Mouse (Mus musculus): ENCODE data around the gene Smchd1. TPM values are rescaled to one million over a fixed set of nuclear protein-coding genes. Genes with fewer than 3 reads are reported as not detected.
"Not testable (repeated sequence)": the region's sequence is repeated elsewhere in the genome, so short reads cannot be mapped to it uniquely, and the experiment has no call there.

Gene Smchd1
- total RNA-seq, 2 experiments from 2014 or later: 214 to 306 TPM

GRCm38 (mm10) chr17:71457361-71457760, 17.8 kb downstream of the Smchd1 start:
- not testable (repeated sequence) for ATAC-seq (replicated peaks; ENCODE audit: low FRiP score, poor library complexity, severe bottlenecking)

DNA sequence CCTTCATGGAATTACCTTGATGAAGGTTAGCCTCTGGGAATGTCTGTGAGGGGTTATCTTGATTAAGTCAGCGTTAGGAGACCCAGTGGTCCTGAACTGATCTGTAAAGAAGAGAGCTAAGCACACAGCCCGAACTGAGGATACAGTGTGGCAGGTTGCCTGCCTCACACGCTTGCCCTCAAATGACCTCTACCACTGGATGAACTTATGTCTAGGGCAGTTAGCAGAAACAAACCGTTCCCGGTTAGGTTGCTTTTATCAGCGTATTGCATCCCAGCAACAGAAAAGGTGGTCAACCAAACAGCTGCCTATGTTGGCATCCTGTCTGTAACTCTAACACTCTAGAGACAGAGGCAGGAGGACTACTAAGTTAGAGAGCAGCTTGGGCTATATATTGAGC, 30.0 kb downstream of the Smchd1 start:
- no peak for ATAC-seq (replicated peaks; ENCODE audit: low FRiP score, poor library complexity, severe bottlenecking)

GRCm38 (mm10) chr17:71444718-71445117, 30.4 kb downstream of the Smchd1 start:
- no peak for ATAC-seq (replicated peaks; ENCODE audit: low FRiP score, poor library complexity, severe bottlenecking)

GRCm38 (mm10) chr17:71444126-71444525, 31.0 kb downstream of the Smchd1 start:
- no peak for ATAC-seq (replicated peaks; ENCODE audit: low FRiP score, poor library complexity, severe bottlenecking)

DNA sequence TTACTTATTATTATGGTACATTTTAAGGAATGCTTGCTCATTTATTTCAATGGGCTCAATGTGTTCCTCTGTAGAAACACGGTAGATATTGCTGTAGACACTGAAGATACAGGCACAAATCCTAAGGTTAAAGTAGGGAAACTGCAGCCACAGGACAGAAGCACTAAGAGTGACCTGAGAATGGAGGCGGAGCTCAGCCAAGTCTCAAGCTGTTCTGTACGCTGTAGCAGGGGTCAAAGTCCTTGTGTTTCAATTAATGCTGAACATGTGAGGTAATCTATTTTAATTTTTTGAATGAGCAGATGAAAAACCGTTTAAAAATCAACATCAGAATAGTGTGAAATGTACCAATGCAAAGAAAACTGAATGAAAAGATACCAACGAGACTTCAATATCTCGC, 31.9 kb downstream of the Smchd1 start:
- no peak for ATAC-seq (replicated peaks; ENCODE audit: low FRiP score, poor library complexity, severe bottlenecking)

DNA sequence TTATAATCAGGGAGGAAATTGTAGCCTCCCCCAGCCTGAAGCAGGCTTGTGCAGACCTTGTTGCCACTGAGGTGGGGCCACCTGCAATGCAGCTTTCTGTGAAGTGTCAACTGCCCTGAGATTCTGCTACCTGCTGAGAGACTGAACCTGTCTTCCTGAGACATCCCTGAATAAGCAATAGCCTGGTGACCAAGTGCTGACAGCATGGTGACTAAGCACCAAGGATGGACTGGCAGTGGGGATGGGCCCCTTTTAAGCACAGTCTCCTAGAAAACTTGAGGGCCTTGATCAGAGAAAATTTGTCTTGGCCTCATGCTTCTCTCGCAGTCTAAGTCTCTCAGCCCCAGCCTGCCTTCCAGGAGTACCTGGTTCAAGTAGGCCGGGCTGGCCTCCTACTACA, 52.6 kb downstream of the Smchd1 start:
- not testable (repeated sequence) for ATAC-seq (replicated peaks; ENCODE audit: low FRiP score, poor library complexity, severe bottlenecking)

DNA sequence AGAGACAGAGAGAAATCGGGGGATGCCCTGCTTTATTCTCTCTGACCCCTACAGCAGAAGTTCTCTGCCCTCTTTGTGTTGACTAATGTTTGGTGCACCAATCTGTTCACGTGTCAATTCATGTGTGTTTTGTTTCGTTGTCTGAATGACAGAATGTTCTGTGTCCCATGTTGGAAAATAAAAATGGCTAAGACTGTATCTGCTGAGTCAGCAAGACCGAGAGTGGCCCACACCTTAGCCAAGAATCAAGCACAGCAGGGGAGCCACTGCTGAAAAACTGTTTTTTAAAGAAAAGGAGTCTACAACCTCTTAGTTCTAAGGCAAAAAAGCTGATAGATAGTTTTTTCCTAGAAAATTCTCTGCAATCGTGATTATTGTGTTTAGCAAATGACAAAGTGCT, 55.7 kb downstream of the Smchd1 start:
- not testable (repeated sequence) for ATAC-seq (replicated peaks; ENCODE audit: low FRiP score, poor library complexity, severe bottlenecking)

DNA sequence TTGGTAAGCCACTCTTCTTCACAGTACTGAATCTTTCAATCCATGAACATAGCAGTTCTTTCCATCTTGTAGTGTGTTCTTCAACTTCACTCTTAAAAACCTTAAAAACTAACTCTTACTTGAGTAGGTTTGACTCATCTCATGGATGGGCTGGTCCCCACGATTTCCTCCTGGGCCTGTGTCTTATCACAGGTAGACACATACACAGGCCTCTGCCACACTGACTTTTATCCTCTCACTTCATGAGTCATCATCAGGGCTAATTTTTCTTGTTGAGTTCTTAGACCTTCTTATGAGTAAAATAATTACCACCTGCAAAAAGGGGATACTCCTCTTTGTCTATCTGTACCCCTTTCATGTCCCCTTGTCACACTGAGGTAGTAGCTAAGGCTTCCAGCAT, 58.1 kb downstream of the Smchd1 start:
- ATAC-seq (replicated peaks; ENCODE audit: low FRiP score, poor library complexity, severe bottlenecking): no peak

GRCm38 (mm10) chr17:71387401-71387800, 87.7 kb downstream of the Smchd1 start:
- ATAC-seq (replicated peaks; ENCODE audit: low FRiP score, poor library complexity, severe bottlenecking): no peak

- no peak for ATAC-seq (replicated peaks; ENCODE audit: low FRiP score, poor library complexity, severe bottlenecking)
Observed at GRCm38 (mm10) chr17:71380346-71380745, 94.8 kb downstream of the Smchd1 start.

DNA sequence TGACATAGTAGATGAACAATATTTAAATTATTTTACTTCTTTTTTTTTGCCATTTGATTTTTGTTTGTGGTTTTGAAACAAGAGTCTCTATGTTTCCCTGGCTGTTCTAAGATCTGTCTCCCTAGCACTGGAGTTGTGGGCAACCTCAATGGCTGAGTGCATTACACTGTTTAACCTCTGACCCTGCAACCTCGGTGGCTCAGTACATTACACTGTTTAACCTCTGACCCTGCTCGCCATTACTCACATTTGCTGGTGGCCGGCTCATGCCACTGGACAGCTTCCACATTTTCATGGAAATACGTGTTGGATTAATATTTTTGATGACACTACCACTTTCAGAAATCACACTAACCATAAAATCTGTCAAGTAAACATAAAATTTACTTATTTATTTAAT, 97.2 kb downstream of the Smchd1 start:
- no peak for ATAC-seq (replicated peaks; ENCODE audit: low FRiP score, poor library complexity, severe bottlenecking)

- no peak for ATAC-seq (replicated peaks; ENCODE audit: low FRiP score, poor library complexity, severe bottlenecking)
Observed at GRCm38 (mm10) chr17:71355526-71355925, 119.6 kb downstream of the Smchd1 start.

GRCm38 (mm10) chr17:71354205-71354604, 120.9 kb downstream of the Smchd1 start:
- no peak for ATAC-seq (replicated peaks; ENCODE audit: low FRiP score, poor library complexity, severe bottlenecking)

DNA sequence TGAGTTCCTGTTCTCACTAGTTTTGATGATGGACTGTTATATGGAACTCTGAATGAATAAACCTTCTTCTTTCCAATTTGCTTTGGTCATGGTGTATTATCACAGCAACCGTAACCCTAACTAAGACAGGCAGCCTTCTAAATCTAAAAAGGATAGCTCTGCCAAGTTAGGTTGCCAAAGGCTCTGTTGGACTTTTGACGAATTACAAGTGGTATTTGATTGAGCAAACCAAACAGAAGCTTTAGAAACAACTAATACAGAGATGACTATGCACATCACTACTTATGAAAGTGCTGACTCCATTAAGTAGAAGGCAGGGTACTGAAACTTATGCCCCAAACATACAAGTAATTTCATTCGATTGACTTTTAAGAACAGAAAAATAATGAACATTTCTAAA, 127.0 kb downstream of the Smchd1 start:
- ATAC-seq (replicated peaks; ENCODE audit: low FRiP score, poor library complexity, severe bottlenecking): no peak

- ATAC-seq (replicated peaks; ENCODE audit: low FRiP score, poor library complexity, severe bottlenecking): no peak
Observed at GRCm38 (mm10) chr17:71342006-71342405, 133.1 kb downstream of the Smchd1 start.

- ATAC-seq (replicated peaks; ENCODE audit: low FRiP score, poor library complexity, severe bottlenecking): no peak
Observed at GRCm38 (mm10) chr17:71338627-71339026, 136.5 kb downstream of the Smchd1 start.

DNA sequence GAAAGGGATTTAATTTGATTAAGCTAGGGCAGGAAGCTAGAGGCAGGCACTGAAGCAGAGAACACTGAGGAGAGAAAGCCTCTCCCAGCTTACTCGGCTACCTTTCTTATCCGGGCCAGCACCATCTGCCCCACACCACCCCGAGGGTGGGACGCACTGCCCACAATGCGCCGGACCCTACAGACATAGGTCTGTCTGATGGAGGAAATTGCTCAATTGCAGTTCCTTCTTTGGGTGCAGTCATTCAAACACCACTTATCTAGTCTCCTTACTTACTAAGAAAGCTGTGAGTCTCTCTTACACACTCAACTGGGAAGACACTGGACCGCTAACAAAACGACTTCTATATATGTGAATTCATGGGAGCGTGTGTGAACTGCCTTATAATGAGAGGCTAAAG, 137.6 kb downstream of the Smchd1 start:
- ATAC-seq (replicated peaks; ENCODE audit: low FRiP score, poor library complexity, severe bottlenecking): no peak

DNA sequence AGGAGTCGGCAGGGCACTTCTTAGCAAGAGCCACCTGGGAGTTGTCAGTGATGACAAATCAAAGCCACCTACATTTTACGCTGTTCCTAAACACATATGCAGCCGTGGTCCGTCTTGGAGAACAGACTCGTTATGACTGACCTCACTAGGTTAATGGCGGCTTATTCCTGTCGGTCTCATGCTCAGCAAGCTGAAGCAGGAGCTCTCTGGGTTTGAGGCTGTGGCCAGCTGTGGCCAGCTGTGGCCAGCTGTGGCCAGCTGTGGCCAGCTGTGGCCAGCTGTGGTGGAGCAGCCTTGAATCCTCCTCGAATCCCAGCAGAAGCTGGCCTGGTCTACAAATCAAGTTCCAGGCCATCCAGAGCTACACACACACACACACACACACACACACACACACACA, 138.7 kb downstream of the Smchd1 start:
- no peak for ATAC-seq (replicated peaks; ENCODE audit: low FRiP score, poor library complexity, severe bottlenecking)

GRCm38 (mm10) chr17:71332298-71332697, 142.8 kb downstream of the Smchd1 start:
- no peak for ATAC-seq (replicated peaks; ENCODE audit: low FRiP score, poor library complexity, severe bottlenecking)

DNA sequence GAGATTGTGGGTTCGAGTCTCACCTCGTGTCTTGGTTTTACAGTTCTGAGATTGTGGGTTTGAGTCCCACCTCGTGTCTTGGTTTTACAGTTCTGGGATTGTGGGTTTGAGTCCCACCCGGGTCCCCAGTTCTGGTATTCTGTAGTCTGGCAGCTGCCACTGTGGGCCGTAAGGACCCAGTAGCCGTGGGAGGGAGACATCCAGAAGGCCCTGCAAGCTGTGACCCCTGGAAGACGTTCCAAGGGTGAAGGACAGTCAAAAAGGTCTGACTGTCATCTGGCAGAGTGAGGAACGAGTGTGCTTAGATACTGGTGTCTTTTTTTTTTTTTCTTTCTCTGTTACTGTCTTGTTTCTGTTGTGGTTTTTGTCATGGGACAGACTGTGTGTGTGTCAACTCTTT, 154.4 kb downstream of the Smchd1 start:
- not testable (repeated sequence) for ATAC-seq (replicated peaks; ENCODE audit: low FRiP score, poor library complexity, severe bottlenecking)

DNA sequence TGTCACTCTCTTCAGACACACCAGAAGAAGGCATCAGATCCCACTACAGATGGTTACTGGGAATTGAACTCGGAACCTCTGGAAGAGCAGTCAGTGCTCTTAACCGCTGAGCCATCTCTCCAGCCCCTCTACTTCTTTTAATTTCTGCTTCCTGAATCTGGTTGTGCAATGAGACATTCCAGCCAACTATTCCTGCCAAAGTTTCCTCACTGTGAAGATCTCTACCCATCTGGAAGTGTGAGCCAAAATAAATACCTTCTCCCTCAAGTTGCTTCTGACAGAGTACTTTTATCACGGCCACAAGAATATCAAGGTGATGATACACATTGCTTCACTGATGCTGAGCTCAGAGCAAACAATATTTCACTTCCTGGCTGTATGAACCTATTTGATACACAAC, 155.8 kb downstream of the Smchd1 start:
- ATAC-seq (replicated peaks; ENCODE audit: low FRiP score, poor library complexity, severe bottlenecking): no peak

DNA sequence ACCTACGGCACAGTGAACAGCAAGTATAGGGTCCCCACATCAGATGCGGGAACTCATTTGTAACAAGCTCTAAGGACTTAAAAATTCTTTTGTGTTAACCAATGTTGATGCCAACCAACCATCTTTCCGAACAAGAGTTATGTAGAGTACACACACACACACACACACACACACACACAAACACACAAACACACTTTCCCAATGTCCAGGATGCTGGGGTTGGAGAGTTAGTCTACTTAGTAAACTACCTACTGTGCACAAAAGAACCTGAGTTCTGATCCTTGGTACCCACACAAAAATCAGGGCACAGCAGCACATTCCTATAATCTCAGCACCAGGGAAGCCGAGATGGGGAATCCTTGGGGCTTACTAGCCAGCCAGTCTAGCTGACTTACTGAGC, 157.6 kb downstream of the Smchd1 start:
- ATAC-seq (replicated peaks; ENCODE audit: low FRiP score, poor library complexity, severe bottlenecking): no peak

DNA sequence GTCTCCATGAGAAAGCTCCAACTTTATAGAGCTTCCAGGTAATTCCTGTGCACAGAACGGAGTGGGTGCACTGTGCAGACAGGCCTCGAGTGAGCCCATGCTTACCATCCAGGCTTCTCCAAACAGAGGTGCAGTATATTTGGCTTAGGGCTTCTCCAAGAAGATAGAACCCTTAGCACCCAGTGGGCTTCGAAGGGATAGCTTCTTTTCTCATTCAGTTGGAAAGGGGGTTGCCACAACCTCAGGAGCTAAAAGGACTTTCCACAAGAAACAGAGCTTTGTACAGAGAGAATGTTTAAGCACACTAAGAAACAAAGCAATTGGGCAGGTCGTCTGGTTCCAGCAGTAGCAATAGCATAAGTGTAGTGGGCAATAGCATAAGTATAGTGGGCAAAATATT, 160.8 kb downstream of the Smchd1 start:
- ATAC-seq (replicated peaks; ENCODE audit: low FRiP score, poor library complexity, severe bottlenecking): no peak

All from erythroid progenitor cell, adult 5-6 weeks (primary cell).